Mouse (Mus musculus) lung, embryonic 14.5 days (tissue): ENCODE data around the gene Kdelr1. TPM values are rescaled to one million over a fixed set of nuclear protein-coding genes. Genes with fewer than 3 reads are reported as not detected.

Experiments
- ATAC-seq: fragments of 200-750 bp; cut with Nextera tagmentation; 2 replicates; pipeline ENCODE4 v1.8.0; 2017; ENCODE audit warnings: mild to moderate bottlenecking, moderate TSS enrichment, moderate library complexity; ENCODE audit not compliant: insufficient read depth
- DNase-seq: peaks from one replicate; pipeline ENCODE4 v3.0.0-alpha.2; 2015
- H3K27ac ChIP-seq: fragments of 300-500 bp; sonication (generic); 2 replicates; pipeline ENCODE4 v1.5.1; 2014; ENCODE audit warnings: low read depth, mild to moderate bottlenecking, moderate library complexity
- H3K27me3 ChIP-seq: fragments of 300-500 bp; sonication (generic); 2 replicates; pipeline ENCODE4 v1.6.1; 2014; ENCODE audit warnings: low read length, control low read depth; ENCODE audit not compliant: insufficient read depth
- H3K36me3 ChIP-seq: fragments of 300-500 bp; sonication (generic); 2 replicates; pipeline ENCODE4 v1.6.1; 2014; ENCODE audit warnings: control low read depth; ENCODE audit not compliant: insufficient read depth
- H3K4me1 ChIP-seq: fragments of 300-500 bp; sonication (generic); 2 replicates; pipeline ENCODE4 v1.6.1; 2014; ENCODE audit warnings: antibody characterized with exemption, control low read depth; ENCODE audit not compliant: insufficient read depth
- H3K4me2 ChIP-seq: fragments of 300-500 bp; sonication (generic); 2 replicates; pipeline ENCODE4 v1.6.1; 2014; ENCODE audit warnings: mild to moderate bottlenecking
- H3K4me3 ChIP-seq: fragments of 300-500 bp; sonication (generic); 2 replicates; pipeline ENCODE4 v1.5.1; 2014; ENCODE audit warnings: low read depth, low read length
- H3K9ac ChIP-seq: fragments of 300-500 bp; sonication (generic); 2 replicates; pipeline ENCODE4 v1.6.1; 2014
- H3K9me3 ChIP-seq: fragments of 300-500 bp; sonication (generic); 2 replicates; pipeline ENCODE4 v1.6.1; 2016; ENCODE audit warnings: low read depth, low read length, control low read depth
- CTCF ChIP-seq: IDR thresholded peaks from 2 replicates; pipeline ENCODE4 v1.5.1; 2016; ENCODE audit warnings: antibody characterized with exemption, low read depth
- WGBS: fragments of 180-500 bp; shearing (Covaris S2); extraction: QIAGEN DNeasy Blood & Tissue Kit; methylation state at CpG from one replicate; pipeline ENCODE4 v1.1.7; 2014; 5-methylcytosine and 5-hydroxymethylcytosine counted together
- polyA plus RNA-seq: library from polyadenylated mRNA; unstranded; fragments of >200 nt; fragmentation: Nextera tagmentation; extraction: Ambion mirVana; gene quantifications from 2 replicates; pipeline ENCODE4 v1.2.1, GENCODE M21; 2014

The Kdelr1 gene
- polyA plus RNA-seq, 1 experiment from 2014 or later, result 108 TPM

GRCm38 (mm10) chr7:45833924-45834323 is 38.6 kb upstream of the Kdelr1 start:
- ATAC-seq (no peak), DNase-seq (no peak)
- 4% methylated on average over 30 of the region's 31 CpGs for WGBS
- Histone ChIP-seq H3K4me2 (peak overlapping the region; percentile 67), H3K36me3 (peaks cover 7% of the 10 kb centered on the region), H3K9me3 (no peaks in the 10 kb centered on the region), H3K27ac (no peak overlapping the region), H3K4me3 (peak overlapping the region; percentile 44), H3K9ac (peak overlapping the region; percentile 41), H3K27me3 (peaks cover 47% of the 10 kb centered on the region), H3K4me1 (peaks cover 7% of the 10 kb centered on the region)
- TF ChIP-seq CTCF, result no peak

- no peak for TF ChIP-seq CTCF
These were observed 29.4 kb upstream of the Kdelr1 start for GRCm38 (mm10) chr7:45842950-45843744.

DNA sequence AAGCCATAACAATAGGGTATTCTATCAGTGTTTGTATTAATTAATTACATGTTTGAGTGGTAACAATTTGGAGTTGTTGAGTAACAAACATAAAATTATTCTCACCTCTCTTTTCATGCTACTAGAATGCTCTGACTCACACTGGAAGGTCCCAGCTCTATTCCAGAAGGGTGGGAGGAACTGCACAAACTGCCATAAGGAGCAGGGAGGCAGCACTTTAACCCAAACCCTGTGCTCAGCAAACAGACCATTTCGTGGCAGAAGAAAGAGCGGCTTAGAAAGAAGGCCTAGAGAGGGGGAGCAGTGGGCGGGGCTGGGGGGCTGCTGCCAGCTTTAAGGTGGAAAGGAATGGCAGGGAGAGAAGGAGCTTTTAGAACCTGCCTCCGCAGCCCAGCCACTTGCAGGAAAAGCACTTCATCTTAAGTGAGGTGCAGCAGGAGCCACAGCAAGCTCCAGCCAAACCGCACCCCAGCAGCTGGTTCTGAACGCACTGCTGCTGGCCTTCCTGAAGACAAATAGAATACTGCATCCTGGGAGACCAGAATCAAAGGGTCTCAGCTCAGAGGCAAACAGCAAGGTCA is 24.0 kb upstream of the Kdelr1 start:
- no peak overlapping the region for H3K4me3 ChIP-seq
- H3K4me2 ChIP-seq, result no peak overlapping the region
- H3K36me3 ChIP-seq, result no peaks in the 10 kb centered on the region
- H3K27ac ChIP-seq, result peak overlapping the region; percentile 70
- DNase-seq, result peak; percentile 46
- H3K9me3 ChIP-seq, result no peaks in the 10 kb centered on the region
- 7% methylated on average over 6 of the region's 6 CpGs for WGBS
- no peaks in the 10 kb centered on the region for H3K27me3 ChIP-seq
- ATAC-seq, result peak; percentile 70
- H3K9ac ChIP-seq, result no peak overlapping the region
- 0 out of 2 replicates have a peak, but pooled peaks cover 2% of the 10 kb centered on the region for H3K4me1 ChIP-seq
- no peak for TF ChIP-seq CTCF

More at GRCm38 (mm10) chr7:45842950-45843744, 29.4 kb upstream of the Kdelr1 start:
- Histone ChIP-seq H3K36me3 (no peaks in the 10 kb centered on the region), H3K9ac (no peak overlapping the region), H3K27me3 (0 out of 2 replicates have a peak, but pooled peaks cover 4% of the 10 kb centered on the region), H3K27ac (no peak overlapping the region), H3K4me1 (0 out of 2 replicates have a peak, but pooled peaks cover 2% of the 10 kb centered on the region), H3K9me3 (no peaks in the 10 kb centered on the region), H3K4me2 (no peak overlapping the region), H3K4me3 (no peak overlapping the region)
- no peak for ATAC-seq
- 73% methylated on average over 10 of the region's 10 CpGs for WGBS
- DNase-seq, result no peak

DNA sequence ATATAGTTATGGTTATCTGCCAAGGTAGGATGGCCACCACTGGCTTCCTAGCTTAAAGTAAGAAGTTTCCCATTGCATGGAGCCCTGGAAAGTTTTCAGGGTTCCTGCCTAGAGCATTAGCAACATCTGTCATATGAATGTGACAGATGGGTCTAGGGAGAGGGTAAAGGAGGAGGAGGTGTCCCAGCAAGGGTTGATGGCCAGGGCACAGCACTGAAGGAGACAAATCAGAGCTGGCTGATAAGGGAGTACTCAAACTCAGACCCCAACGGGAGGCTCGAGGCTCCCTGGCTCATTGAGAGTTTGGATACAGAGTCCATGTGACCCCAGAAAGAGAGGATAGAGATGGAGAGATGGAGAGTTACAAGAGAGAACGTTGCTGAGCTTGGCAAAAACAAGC is 21.9 kb upstream of the Kdelr1 start:
- Histone ChIP-seq H3K4me3 (no peak overlapping the region), H3K27me3 (no peaks in the 10 kb centered on the region), H3K9ac (no peak overlapping the region), H3K9me3 (no peaks in the 10 kb centered on the region), H3K27ac (no peak overlapping the region), H3K4me1 (0 out of 2 replicates have a peak, but pooled peaks cover 2% of the 10 kb centered on the region), H3K4me2 (no peak overlapping the region), H3K36me3 (no peaks in the 10 kb centered on the region)
- no peak for TF ChIP-seq CTCF
- WGBS, result 35% methylated on average over 3 of the region's 3 CpGs
- ATAC-seq, result no peak
- no peak for DNase-seq

GRCm38 (mm10) chr7:45853089-45853488 is 19.5 kb upstream of the Kdelr1 start:
- TF ChIP-seq CTCF, result no peak
- Histone ChIP-seq H3K27me3 (peaks cover 13% of the 10 kb centered on the region; the same call in 1 of the 2 replicates), H3K27ac (no peak overlapping the region), H3K36me3 (no peaks in the 10 kb centered on the region), H3K4me1 (peaks cover 12% of the 10 kb centered on the region; the same call in 1 of the 2 replicates), H3K9me3 (no peaks in the 10 kb centered on the region), H3K4me2 (no peak overlapping the region), H3K4me3 (no peak overlapping the region), H3K9ac (no peak overlapping the region)
- DNase-seq, result no peak
- ATAC-seq, result no peak
- WGBS, result 72% methylated on average over 12 of the region's 12 CpGs

DNA sequence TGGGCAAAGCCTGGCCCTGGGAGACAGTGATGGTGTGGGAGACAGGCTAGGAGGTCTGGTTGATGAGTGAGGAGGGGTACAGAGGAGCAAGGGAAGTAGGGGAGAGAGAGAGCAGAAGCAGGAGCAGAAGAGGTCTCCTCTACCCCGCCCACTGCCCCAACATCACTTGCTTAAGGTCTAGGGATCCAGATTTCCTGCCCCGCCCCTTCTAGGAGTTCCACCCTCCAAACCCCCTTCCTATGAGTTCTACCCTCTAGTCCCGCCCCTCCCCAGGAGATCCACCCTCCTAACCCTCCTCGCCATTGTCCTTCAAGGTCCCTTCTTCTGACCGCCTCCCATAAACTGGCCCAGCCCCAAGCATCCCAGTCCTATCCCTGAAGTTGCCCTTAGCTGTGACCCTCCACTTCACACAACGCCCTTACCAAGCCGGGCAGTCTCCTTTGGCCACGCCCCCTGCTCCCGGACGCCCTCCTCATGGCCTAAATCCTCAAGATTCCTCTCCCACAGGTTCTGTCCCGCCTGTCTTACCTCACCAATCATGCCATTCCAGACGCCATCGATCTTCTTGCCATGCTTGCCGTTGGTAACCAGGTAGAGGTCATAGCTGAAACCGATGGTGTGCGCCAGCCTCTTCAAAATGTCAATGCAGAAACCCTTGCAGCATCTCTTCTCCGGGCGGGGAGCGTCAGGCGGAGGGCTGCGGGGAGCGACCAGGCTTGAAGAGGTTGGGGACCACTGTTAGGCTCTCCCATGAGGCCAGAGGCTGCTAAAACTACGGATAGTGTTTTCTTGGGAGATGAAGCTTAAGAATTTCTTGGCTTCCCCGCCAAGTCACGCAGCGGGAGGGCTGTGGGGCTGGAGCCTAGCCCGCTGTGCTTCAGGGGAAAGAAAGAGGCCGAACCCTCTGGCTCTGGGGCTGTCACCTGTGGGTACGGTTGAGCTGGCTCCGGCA is 15.3 kb upstream of the Kdelr1 start:
- peak; percentile 46 for DNase-seq
- peak; percentile 46; the same call in 1 of the 2 replicates for ATAC-seq

More for the DNA sequence above, 15.3 kb upstream of the Kdelr1 start:
- Histone ChIP-seq H3K9me3 (no peaks in the 10 kb centered on the region), H3K4me2 (peak overlapping the region; percentile 61), H3K27ac (no peak overlapping the region), H3K36me3 (no peaks in the 10 kb centered on the region), H3K4me1 (peaks cover 15% of the 10 kb centered on the region), H3K4me3 (peak overlapping the region; percentile 32), H3K9ac (peak overlapping the region; percentile 18), H3K27me3 (peaks cover 19% of the 10 kb centered on the region)
- 5% methylated on average over 30 of the region's 30 CpGs for WGBS
- no peak for TF ChIP-seq CTCF
